Mouse (Mus musculus) CH12.LX (cell line): ENCODE measurements around the gene C1qtnf5. TPM values are rescaled to one million over a fixed set of nuclear protein-coding genes. Genes with fewer than 3 reads are reported as not detected.

ENCODE experiments used
- DNase-seq: peaks from one replicate; pipeline ENCODE4 v3.0.0-alpha.2; 2013; ENCODE audit errors: extremely low read depth
- H3K27ac ChIP-seq: 2 replicates; pipeline ENCODE4 v1.5.1; 2012; ENCODE audit warnings: low read depth, mild to moderate bottlenecking, control low read depth, moderate library complexity; ENCODE audit not compliant: insufficient read depth
- H3K27me3 ChIP-seq: replicated peaks from 2 replicates; pipeline ENCODE3; 2012; ENCODE audit warnings: inconsistent platforms
- H3K36me3 ChIP-seq, 2 experiments: replicated peaks in 1 of 2; 2 replicates each; pipeline versions ENCODE3 to v1.6.1; 2012; ENCODE audit warnings: inconsistent platforms in 1 of 2, low read length in 1 of 2, mild to moderate bottlenecking in 1 of 2, mixed read lengths in 1 of 2, moderate library complexity in 1 of 2; ENCODE audit not compliant: control insufficient read depth in 1 of 2, insufficient read depth in 1 of 2
- H3K4me1 ChIP-seq, 2 experiments: 2 replicates each; pipeline ENCODE4 v1.6.1; 2012; ENCODE audit warnings: inconsistent platforms in 1 of 2, moderate library complexity in 1 of 2; ENCODE audit not compliant: insufficient read depth in 2 of 2, control insufficient read depth in 1 of 2
- H3K4me2 ChIP-seq: 2 replicates; pipeline ENCODE4 v1.6.1; 2012; ENCODE audit warnings: low read depth, mild to moderate bottlenecking, control low read depth; ENCODE audit not compliant: poor library complexity, insufficient read depth, severe bottlenecking
- H3K4me3 ChIP-seq, 3 experiments: fragments of 150-350 bp in 1 of 3; sonication (generic) in 1 of 3; replicated peaks in 1 of 3; 2 replicates each; pipeline versions ENCODE3 to v1.5.1; 2011 to 2012; ENCODE audit warnings: low read depth in 2 of 3, low read length in 2 of 3, mild to moderate bottlenecking in 2 of 3, moderate library complexity in 2 of 3, control low read depth in 1 of 3, improper control_type of control experiment in 1 of 3, inconsistent platforms in 1 of 3, mixed read lengths in 1 of 3; ENCODE audit not compliant: poor library complexity in 1 of 3
- H3K79me2 ChIP-seq: replicated peaks from 2 replicates; pipeline ENCODE4 v1.6.1; 2012; ENCODE audit warnings: mild to moderate bottlenecking, moderate library complexity; ENCODE audit not compliant: control insufficient read depth, poor library complexity, insufficient read depth, severe bottlenecking; ENCODE audit errors: extremely low read depth
- H3K9ac ChIP-seq: 2 replicates; pipeline ENCODE4 v1.6.1; 2012; ENCODE audit warnings: low read depth, mild to moderate bottlenecking, control low read depth, moderate library complexity; ENCODE audit not compliant: insufficient read depth
- H3K9me3 ChIP-seq: replicated peaks from 2 replicates; pipeline ENCODE3; 2012; ENCODE audit warnings: low read length, inconsistent platforms, mixed read lengths
- CHD1 ChIP-seq: IDR thresholded peaks from 2 replicates; pipeline ENCODE4 v1.6.1; 2012; ENCODE audit warnings: low read depth, low read length, improper control_type of control experiment, inconsistent platforms
- CHD2 ChIP-seq: IDR thresholded peaks from 2 replicates; pipeline ENCODE4 v1.6.1; 2011; ENCODE audit warnings: low read length, improper control_type of control experiment
- CTCF ChIP-seq, 2 experiments: IDR thresholded peaks in 1 of 2; conservative IDR thresholded peaks in 1 of 2; 2 replicates each; pipeline ENCODE4 v1.5.1; 2011 to 2012; ENCODE audit warnings: low read depth in 2 of 2, low read length in 2 of 2, improper control_type of control experiment in 1 of 2, inconsistent platforms in 1 of 2, mild to moderate bottlenecking in 1 of 2, moderate library complexity in 1 of 2
- ELF1 ChIP-seq: IDR thresholded peaks from 2 replicates; pipeline ENCODE4 v1.6.1; 2014; ENCODE audit warnings: low read depth, mild to moderate bottlenecking, inconsistent platforms, low read length, improper control_type of control experiment
- ETS1 ChIP-seq: conservative IDR thresholded peaks from 2 replicates; pipeline ENCODE4 v1.6.1; 2012; ENCODE audit warnings: low read depth, mild to moderate bottlenecking, inconsistent platforms, low read length, improper control_type of control experiment, moderate library complexity
- GABPA ChIP-seq: IDR thresholded peaks from 2 replicates; pipeline ENCODE4 v1.6.1; 2012; ENCODE audit warnings: low read depth, low read length, improper control_type of control experiment, inconsistent platforms; ENCODE audit not compliant: insufficient replicate concordance
- HCFC1 ChIP-seq: IDR thresholded peaks from 2 replicates; pipeline ENCODE4 v1.6.1; 2012; ENCODE audit warnings: low read depth, mild to moderate bottlenecking, inconsistent platforms, low read length, improper control_type of control experiment
- JUN ChIP-seq: IDR thresholded peaks from 2 replicates; pipeline ENCODE4 v1.6.1; 2011; ENCODE audit warnings: low read depth, mild to moderate bottlenecking, low read length, improper control_type of control experiment, moderate library complexity; ENCODE audit not compliant: insufficient read depth
- KAT2A ChIP-seq: IDR thresholded peaks from 2 replicates; pipeline ENCODE4 v1.6.1; 2012; ENCODE audit warnings: low read length, improper control_type of control experiment, inconsistent platforms; ENCODE audit not compliant: insufficient replicate concordance
- MAFK ChIP-seq: IDR thresholded peaks from 2 replicates; pipeline ENCODE4 v1.6.1; 2011; ENCODE audit warnings: low read length, improper control_type of control experiment; ENCODE audit not compliant: insufficient replicate concordance
- MAZ ChIP-seq: IDR thresholded peaks from 2 replicates; pipeline ENCODE4 v1.6.1; 2012; ENCODE audit warnings: low read depth, mild to moderate bottlenecking, inconsistent platforms, low read length, improper control_type of control experiment, moderate library complexity
- MXI1 ChIP-seq: IDR thresholded peaks from 2 replicates; pipeline ENCODE4 v1.6.1; 2011; ENCODE audit warnings: mild to moderate bottlenecking, low read depth, low read length, improper control_type of control experiment
- NRF1 ChIP-seq: IDR thresholded peaks from 2 replicates; pipeline ENCODE4 v1.6.1; 2014; ENCODE audit warnings: low read depth, mild to moderate bottlenecking, inconsistent platforms, low read length, improper control_type of control experiment, moderate library complexity
- PAX5 ChIP-seq: IDR thresholded peaks from 2 replicates; pipeline ENCODE4 v1.6.1; 2012; ENCODE audit warnings: low read length, inconsistent platforms, mixed read lengths
- POLR2A ChIP-seq: IDR thresholded peaks from 2 replicates; pipeline ENCODE4 v1.6.1; 2011; ENCODE audit warnings: low read depth, mild to moderate bottlenecking, improper control_type of control experiment, low read length
- TCF12 ChIP-seq: IDR thresholded peaks from 2 replicates; pipeline ENCODE4 v1.6.1; 2014; ENCODE audit warnings: low read depth, mild to moderate bottlenecking, inconsistent platforms, low read length, improper control_type of control experiment
- UBTF ChIP-seq: IDR thresholded peaks from 2 replicates; pipeline ENCODE4 v1.6.1; 2012; ENCODE audit warnings: low read depth, mild to moderate bottlenecking, inconsistent platforms, low read length, improper control_type of control experiment, moderate library complexity
- USF1 ChIP-seq: IDR thresholded peaks from 2 replicates; pipeline ENCODE4 v1.6.1; 2014; ENCODE audit warnings: low read depth, mild to moderate bottlenecking, inconsistent platforms, low read length, improper control_type of control experiment
- ZC3H11A ChIP-seq: IDR thresholded peaks from 2 replicates; pipeline ENCODE4 v1.6.1; 2012; ENCODE audit warnings: low read depth, mild to moderate bottlenecking, inconsistent platforms, low read length, improper control_type of control experiment
- ZMIZ1 ChIP-seq: IDR thresholded peaks from 2 replicates; pipeline ENCODE4 v1.6.1; 2012; ENCODE audit warnings: low read depth, mild to moderate bottlenecking, inconsistent platforms, low read length, improper control_type of control experiment
- dilution Hi-C: fragments of 300-500 bp; cut with MboI; formaldehyde crosslinking; loops from 2 replicates; pipeline ENCODE4 v1.14.3; 2020; ENCODE audit warnings: low sequenced_read_pairs; ENCODE audit not compliant: extremely low pct_unique_long_range_greater_than_20kb, extremely low pct_ligation_motif_present
- in situ Hi-C: fragments of 300-500 bp; cut with MboI; formaldehyde crosslinking; loops from 3 replicates; pipeline ENCODE4 v1.14.3; 2019; ENCODE audit warnings: low sequenced_read_pairs, low pct_ligation_motif_present, low pct_unique_long_range_greater_than_20kb, mixed read lengths
- polyA plus RNA-seq: library from polyadenylated mRNA; unstranded; fragments of >175 nt; gene quantifications from 2 replicates; pipeline ENCODE4 v1.2.1, GENCODE M21; 2012; ENCODE audit warnings: low read depth; ENCODE audit not compliant: insufficient read length
- total RNA-seq, 2 experiments: library from RNA; depleted of rRNA; stranded (reverse); fragments of 300-350 nt in 1 of 2; fragments of >200 nt in 1 of 2; gene quantifications; 2 replicates each; pipeline ENCODE4 v1.2.3; 2012 to 2014

Gene C1qtnf5
- total and polyA plus RNA-seq, 3 experiments: not detected

- dilution Hi-C loops (no loop called here), in situ Hi-C loops (no loop called here)
- TF ChIP-seq ZMIZ1 (no peak), JUN (no peak), ELF1 (no peak), USF1 (no peak), NRF1 (no peak), HCFC1 (no peak), UBTF (no peak), KAT2A (no peak), CHD2 (no peak)
- peaks cover 64% of the 10 kb centered on the region for H3K27me3 ChIP-seq
- H3K79me2 ChIP-seq: no peaks in the 10 kb centered on the region
- H3K4me3 ChIP-seq: no peak overlapping the region
- no peak for DNase-seq
- no peak overlapping the region for H3K27ac ChIP-seq
- H3K9ac ChIP-seq: no peak overlapping the region
- no peaks in the 10 kb centered on the region for H3K9me3 ChIP-seq
- H3K36me3 ChIP-seq: no peaks in the 10 kb centered on the region
- H3K4me2 ChIP-seq: no peak overlapping the region
- peaks cover 2 to 17% of the 10 kb centered on the region in 2 experiments; a peak in 3 of 4 replicates for H3K4me1 ChIP-seq
These were observed 27.9 kb upstream of the C1qtnf5 start for GRCm38 (mm10) chr9:44078955-44079756.

DNA sequence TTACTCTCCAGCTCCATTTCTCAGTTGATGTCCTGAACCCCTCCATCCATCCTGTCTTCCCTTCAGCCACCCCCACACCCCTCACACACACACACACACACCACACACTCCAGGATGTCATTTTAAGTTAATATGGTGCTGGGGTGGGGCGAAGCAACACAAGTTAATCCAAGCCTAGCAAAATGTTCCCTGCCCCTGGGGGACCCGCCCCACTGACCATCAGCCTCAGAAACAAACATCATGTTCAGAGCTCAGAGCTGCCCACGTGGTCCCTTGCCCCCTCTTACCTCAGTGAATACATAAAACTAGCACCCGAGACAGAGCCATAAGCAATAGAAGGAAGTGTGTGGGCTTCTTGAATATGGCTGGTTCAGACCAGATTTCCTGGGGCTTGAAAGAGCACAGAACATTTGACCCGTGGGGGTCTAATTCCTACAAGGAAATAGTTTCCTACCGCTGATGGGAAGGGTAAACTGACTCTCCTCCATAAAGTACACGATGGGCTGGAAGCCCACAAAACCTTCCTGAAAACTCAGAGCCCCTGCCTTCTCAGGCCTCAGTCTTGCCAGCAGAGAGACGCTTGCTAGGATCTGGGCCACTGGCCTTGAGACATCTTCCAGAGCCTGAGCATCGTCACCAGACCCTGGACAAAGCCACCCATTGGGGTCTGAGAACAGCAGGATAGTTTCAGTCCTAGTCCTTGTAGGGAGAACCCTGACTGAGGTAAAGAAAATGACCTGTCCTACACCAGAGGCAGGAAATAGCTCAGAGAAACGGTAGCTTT, 26.9 kb upstream of the C1qtnf5 start:
- peaks cover 2 to 25% of the 10 kb centered on the region in 2 experiments; a peak in 3 of 4 replicates for H3K4me1 ChIP-seq
- in situ Hi-C loops (no loop called here), dilution Hi-C loops (no loop called here)

More for the DNA sequence above, 26.9 kb upstream of the C1qtnf5 start:
- peaks cover 64% of the 10 kb centered on the region for H3K27me3 ChIP-seq
- no peaks in the 10 kb centered on the region for H3K79me2 ChIP-seq
- no peaks in the 10 kb centered on the region for H3K36me3 ChIP-seq
- H3K27ac ChIP-seq: no peak overlapping the region
- DNase-seq: no peak
- H3K9ac ChIP-seq: no peak overlapping the region
- no peak overlapping the region for H3K4me2 ChIP-seq
- TF ChIP-seq PAX5 (no peak), UBTF (no peak), POLR2A (no peak), MAZ (no peak), CTCF (conservative IDR thresholded peaks at IDR 0.05 in 1 of 2, IDR thresholded peaks at IDR 0.05 in 1 of 2; ENCODE audit: low read depth in 2 of 2, low read length in 2 of 2) (no peak), KAT2A (no peak), MXI1 (no peak), ZC3H11A (no peak), GABPA (no peak), NRF1 (no peak), JUN (no peak), TCF12 (no peak), CHD1 (no peak), HCFC1 (no peak), MAFK (no peak), ETS1 (no peak)
- H3K9me3 ChIP-seq: no peaks in the 10 kb centered on the region
- H3K4me3 ChIP-seq: no peak overlapping the region
